Mouse (Mus musculus) adrenal gland (tissue): ENCODE results near the gene Rmi2.

Source experiments
- intact Hi-C: fragments of 180-260 bp; cut with DNase I; formaldehyde crosslinking; loops from one replicate; pipeline ENCODE4 v1.15.1; 2025

Rmi2 gene

DNA sequence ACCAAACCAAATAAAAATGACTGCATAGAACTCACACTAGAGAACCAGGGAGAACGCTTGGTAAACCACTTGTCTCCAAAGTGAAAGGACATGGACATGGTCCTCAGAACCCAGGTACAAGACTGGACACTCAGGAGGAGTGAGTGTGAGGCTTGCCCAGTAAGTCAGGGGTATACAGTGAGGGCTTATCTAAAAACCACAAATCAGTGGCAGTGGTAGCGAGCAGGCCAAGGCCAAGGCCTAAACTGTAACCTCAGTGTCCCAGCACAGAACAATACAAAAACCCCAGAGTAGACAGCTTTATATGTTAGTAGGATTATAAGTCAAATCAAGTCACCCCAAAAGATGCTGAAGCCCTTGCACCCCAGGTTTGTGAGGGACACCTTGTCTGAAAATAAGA, 76.2 kb downstream of the Rmi2 start:
- intact Hi-C loops = no loop called here

DNA sequence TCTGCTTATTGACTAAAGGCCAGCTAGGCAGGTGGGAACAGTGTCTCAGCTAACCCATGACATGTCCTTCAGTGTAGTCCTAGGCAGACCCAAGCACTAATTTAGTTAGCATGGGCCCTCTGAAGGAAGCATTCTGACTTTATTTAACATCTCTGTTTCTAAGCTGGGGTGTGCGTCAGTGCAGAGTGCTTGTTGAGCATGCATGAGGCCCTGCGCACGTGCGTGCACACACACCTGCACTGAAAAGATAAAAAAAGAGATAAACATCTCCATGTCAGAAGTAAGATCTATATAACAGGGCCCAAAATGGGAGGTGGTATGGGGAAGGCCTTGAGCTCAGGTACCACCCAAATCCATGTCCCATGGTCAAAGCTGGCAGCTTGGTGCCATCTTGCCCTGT, 80.2 kb downstream of the Rmi2 start:
- intact Hi-C loops = no loop called here

DNA sequence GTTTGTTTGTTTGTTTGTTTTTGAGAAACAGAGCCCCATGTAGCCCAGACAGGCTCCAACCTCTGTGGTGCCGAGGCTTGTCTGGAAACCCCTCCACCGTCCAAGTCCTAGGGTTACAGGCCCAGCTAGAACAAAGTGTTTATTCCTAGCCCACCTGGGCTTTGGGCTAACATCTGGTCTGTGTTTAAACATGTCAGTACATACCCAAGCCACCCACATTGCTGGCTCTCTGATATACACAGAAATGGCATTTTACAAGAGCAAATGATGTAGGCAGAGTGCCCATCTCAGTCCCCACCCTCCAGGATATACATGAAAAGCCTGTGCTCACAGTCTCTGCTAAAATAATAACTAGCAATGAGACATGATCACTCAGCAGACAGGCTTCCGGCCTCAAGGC, 81.4 kb downstream of the Rmi2 start:
- intact Hi-C loops = no loop called here

DNA sequence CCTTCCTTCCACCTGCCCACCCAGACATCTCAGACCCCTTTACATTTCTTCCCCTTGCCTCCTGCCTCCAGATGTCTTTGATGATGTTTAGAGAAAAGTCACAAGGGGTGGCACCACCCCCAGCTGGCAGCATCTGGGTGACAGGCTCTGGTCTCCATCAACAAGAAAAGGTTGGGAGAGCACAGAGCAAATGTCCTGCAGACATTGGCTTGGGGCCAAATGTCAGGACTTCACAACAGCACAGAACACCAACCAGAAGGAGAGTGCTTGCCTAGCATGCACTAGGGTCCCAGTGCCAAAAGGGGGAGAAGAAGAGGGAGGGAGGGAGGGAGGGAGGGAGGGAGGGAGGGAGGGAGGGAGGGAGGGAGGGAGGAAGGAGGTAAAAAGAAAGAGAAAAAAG, 85.0 kb downstream of the Rmi2 start:
- intact Hi-C loops = loop anchor here (5.0 kb wide), 1 partner anchor 43 kb away; no protein-coding TSS in a partner anchor

DNA sequence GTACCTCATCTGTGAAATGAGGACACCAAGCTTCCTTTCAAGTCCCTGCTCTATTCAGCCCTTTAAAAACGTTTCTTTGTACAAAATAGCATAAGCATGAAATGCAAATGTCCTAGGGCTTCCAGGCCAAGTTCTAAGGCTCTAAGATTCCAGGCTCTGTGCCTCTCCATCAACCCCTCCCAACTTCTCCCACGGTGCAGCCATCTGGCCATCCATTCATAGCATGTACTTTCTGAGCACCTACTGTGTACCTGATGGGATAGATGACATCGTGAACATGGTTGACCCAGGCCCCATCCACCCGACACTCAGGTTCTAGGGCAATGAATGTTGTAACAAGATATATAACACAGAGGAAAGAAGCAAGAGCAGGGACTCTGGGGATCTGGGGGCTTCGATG, 88.7 kb downstream of the Rmi2 start:
- intact Hi-C loops = loop anchor here (5.0 kb wide), 1 partner anchor 46 kb away; no protein-coding TSS in a partner anchor

DNA sequence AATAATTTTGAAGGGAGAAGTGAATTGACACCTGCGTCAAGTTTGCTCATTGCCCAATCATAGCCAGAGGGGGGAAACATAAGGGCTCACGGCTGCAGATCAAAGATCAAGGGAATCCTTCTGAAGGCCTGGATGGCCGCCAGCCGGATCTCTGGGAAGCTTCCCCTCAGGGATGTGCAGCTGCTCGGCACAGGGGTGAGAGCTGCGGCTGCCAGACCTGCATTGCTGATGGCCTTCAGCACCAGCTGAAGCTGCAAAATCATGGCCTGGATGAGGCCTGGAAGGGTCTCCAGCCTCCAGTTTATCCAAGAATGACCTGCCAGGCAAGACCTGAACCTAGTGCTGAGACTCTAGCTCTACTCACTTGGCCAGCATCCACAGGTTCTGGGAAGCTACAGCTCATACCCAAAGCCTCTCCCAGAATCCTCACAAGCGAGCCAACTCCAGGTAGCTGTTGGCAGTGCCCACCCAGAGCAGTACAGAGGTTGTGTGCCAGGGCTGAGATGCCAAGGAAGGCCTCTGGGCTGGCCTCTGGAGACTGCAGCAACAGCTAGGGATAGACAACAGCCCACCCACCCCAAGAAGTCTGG, 90.8 kb downstream of the Rmi2 start:
- intact Hi-C loops = no loop called here

DNA sequence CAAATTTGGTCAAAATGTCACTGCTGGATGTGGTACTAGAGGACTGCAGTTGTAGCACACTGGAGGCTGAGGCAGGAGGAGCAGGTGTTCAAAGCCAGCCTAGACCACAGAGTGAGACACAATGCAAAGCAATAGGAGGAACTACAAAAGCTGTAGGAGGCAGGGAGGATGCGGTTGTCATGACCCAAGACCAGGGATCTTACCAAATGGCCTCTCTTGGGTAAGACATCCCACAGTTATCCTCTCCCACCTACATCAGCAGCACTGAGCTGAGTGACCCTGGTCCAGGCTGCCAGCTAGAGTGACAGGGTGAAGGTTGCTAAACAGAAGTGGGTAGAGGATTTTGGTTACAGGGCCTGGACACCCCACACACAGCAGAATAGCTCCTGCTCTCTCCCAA, 92.2 kb downstream of the Rmi2 start:
- intact Hi-C loops = no loop called here

DNA sequence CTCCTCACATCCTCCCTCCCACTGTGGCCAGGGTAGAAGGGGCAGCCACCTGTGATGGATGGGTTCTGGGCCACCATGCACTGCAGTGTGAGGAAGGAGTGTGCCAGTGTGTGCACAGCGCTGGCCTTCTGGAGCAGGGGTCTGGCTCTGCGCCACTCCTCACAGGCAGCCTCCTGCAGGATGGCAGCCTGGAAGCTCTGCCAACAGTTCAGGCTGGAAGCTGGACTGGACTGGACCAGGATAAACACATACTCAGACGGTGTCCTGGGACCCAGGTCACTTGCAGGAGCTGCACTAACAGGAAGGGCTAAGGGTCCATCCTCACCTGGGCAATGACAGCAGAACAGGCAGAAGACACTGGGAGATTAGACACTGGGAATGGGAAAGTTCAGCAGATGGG, 98.5 kb downstream of the Rmi2 start:
- intact Hi-C loops = no loop called here

DNA sequence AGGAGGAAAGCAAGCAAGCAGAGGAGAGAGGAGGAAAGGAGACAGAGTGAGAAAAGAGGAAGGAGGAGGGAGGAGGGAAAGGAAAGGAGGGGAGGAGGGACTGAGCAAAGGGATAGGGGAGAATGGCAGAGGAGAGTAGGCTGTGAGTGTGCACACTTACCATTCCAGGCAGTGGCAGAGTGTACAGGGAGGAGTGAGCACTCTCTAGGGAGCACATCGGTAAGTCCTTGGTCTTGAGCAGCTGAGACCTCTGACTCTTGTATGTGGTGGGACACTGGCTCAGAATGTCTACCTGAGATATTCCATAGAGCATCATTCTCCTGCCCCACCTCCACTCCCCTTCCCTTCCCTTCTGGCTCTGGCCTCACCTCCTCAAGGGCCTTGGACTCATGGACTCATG, 99.2 kb downstream of the Rmi2 start:
- intact Hi-C loops = no loop called here

DNA sequence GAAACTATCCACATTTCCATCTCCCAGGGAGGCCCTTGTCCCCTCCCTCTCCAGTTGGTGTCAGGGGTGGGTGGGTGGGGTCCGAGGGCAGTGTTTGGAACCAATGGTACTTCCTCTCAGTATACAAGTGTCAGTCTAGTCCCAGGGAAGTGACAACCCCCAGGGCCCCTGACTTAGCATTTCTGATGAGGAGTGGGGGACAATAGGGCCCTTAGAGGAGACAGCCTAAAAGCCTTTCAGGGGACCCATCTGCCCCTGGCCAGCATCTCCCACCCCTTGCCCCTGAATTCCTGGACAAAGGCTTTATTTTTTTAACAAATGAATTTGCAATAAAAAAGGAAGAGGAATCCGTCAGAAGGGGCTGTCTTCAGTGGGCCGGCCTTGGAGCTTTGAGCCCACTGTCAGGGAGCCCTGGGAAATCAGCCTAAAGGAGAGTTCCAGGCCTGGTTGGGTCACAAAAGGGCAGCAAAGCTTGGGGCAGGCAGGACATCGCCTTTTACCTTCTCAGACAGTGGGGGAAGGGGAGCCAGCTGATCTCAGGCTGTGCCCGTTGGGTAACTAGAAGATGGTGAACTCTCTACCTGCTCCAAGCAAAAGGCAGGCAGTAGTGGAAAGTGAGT, 102.0 kb downstream of the Rmi2 start:
- intact Hi-C loops = no loop called here

DNA sequence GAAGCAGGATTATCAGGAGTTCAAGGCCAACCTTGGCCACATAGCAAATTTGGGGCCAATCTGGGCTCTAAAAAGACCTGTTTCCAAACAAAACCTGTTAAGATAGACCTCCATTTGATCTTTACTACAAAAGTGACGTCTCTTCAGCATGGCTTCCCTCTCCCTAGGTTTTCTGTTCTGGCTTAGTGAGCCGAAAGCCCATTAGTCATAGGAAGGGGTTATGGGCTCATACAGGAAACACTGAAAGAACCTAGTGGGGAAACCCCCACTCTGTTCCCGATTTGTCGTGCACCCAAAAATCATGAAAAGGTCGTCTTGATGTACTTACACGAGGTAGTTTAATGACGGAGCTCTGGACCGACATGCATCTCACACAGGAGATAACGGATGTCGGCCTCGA, 102.6 kb downstream of the Rmi2 start:
- intact Hi-C loops = no loop called here

DNA sequence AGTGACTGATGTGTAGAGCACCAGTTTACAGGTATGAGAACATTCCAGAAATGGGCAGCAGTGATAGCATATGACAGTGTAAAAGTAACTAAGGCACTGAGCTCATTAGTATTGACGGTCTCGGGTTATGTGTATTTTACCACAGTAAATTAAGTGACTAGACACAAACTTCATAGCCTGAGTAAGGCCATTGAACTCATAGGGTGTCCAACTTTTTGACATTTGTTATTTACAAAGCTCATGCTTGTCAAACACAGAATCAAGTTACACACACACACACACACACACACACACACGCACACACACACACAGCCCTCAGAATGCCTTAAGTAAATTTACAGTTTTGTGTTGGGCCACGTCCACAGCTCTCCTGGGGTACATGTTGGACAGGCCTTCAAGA, 105.1 kb downstream of the Rmi2 start:
- intact Hi-C loops = loop anchor here (5.0 to 10.0 kb wide), 2 partner anchors 58 to 165 kb away; no protein-coding TSS in a partner anchor

DNA sequence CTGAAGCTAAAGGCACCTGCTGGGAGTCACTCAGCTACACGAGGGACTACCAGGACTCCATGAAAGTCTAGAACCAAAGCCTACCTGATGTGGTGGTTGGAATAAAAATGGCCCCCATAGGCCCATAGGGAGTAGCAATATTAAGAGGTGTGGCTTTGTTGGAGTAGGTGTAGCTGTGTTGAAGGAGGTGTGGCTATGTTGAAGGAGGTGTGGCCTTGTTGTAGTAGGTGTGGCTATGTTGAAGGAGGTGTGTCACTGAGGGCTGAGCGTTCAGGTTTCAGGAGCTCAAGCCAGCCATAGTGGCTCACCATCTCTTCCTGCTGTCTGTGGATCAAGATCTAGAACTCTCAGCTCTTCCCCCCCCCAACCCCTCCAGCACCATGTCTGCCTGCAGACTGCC, 105.8 kb downstream of the Rmi2 start:
- intact Hi-C loops = loop anchor here (5.0 to 10.0 kb wide), 2 partner anchors 58 to 164 kb away; no protein-coding TSS in a partner anchor
